Mouse (Mus musculus) embryonic stem cell, embryonic (primary cell): ENCODE data around the gene Meis1.

Source experiments
- CTCF ChIA-PET, 4 experiments: fragments of 300-600 bp in 2 of 4; fragments of 350-600 bp in 2 of 4; sonication (Branson Sonifier 250); formaldehyde crosslinking; loops; one replicate each; lab custom pipeline; 2022; ENCODE audit warnings: inconsistent platforms in 2 of 4; lab: Charles Lee
- POLR2A ChIA-PET, 4 experiments: fragments of 300-600 bp in 2 of 4; fragments of 350-600 bp in 2 of 4; sonication (Branson Sonifier 250); formaldehyde crosslinking; loops; one replicate each; lab custom pipeline; 2022; ENCODE audit warnings: antibody characterized with exemption in 4 of 4, inconsistent platforms in 1 of 4; lab: Charles Lee

The Meis1 gene

DNA sequence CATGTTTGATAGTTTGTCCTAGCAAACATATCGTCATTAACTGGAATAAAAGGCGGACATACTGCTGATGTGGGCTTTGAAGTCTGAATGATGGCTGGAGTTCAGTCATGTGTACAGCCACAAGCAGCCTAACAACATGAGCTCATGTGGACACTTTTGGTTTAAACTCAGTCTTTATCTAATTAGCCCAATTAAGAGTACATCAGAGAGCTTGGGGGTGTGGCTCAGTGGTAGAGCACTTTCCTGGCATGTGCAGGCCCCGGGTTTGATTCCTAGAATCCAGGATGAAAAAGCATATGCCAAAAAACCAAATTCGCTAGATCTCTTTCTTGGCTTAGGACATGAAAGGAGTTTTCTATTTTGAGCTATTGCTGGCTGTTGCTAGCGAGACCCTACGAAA is 83.9 kb downstream of the Meis1 start:
- POLR2A ChIA-PET, result interaction anchor here in 1 of 4 experiments (1.3 kb wide), 1 partner anchor 17 kb away, joined by 3 read pairs; no protein-coding TSS in a partner anchor
- CTCF ChIA-PET, result no interaction called here

DNA sequence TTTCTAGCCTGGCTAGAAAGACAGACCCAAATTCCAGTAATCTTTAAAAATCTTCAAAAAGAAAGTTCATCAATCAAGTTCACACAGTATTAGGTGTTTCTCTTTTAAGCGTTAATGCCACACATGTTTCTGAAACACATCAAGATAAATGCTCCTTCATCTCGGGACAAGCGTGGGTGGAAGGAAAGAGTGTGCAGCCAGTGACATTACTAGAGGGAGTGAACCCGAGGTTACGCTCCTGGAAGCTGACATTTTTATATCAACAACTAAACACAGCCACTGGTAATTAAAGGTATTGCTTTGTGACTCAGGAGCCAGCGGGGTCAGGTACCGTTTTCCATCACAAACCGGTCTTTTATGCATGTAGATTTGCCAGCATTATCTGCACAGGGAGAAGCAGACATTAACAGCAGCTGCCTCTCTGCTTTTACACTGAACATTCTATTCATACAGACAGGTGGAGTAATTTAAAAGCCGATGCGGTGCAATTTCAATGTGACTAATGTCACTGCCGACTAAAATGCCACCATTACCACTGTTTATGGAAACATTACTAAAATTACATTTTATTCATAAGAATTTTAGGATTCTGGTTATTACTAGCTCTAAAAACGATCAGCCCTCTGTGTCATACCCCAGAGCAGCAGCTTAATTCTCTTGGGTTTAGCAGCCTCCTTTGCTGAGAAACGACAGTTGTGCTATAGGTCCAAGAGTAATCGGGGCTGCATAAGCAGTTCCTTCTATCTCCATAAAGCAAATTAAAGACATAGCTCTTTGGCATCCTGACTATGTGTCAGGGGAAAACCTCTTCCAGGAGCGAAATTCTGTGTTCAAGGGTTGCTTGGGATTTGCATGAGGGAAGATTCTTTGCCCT is 87.5 kb downstream of the Meis1 start:
- CTCF ChIA-PET, result interaction anchor here in 2 of 4 experiments (0.6 kb wide), 2 partner anchors 84 to 97 kb away, joined by 3 to 6 read pairs; no protein-coding TSS in a partner anchor

DNA sequence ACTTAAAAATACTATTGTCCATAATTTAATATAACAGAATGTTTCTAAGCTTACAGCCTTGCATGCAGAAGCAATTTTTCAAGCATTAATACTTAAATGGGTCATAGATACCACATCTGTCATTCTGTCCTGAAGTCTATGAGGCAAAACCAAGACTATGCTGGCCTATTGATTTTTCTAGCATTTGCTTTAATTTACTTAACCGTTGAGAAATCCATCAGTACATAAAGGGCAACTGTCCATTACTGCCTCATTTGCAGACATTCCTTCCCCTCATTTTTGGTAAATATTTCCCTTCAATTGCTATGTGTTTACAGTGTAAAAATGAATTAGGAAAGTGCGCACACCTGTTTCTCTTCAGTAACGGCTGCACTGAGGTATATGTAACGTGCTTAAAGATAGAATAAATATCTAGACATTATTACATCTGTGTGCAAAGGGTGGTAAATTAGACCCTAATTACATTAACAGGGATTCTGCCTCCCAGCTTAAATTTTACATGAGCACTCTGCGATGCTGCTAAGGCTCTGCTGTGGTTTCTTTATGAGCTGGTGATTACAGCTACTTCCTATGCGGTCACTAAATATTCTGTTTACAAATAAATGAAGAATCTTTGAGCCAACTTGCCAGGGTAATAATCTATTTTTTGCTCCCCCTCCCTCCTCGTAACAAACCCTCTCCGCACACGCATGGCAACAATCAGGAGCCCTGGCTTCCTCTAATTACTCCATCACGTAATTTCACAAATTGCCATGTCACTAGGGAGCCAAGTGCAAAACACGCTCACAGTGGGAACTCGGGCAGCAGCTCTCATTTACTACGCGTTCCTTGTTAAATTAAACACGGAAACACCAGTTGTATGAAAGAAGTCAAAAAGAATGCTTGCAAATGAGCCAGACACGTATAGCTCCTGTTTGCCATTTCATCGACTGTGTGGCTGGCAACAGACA is 88.7 kb downstream of the Meis1 start:
- ChIA-PET CTCF (interaction anchor here in 1 of 4 experiments (0.5 kb wide), 1 partner anchor 9 kb away, joined by 4 read pairs; no protein-coding TSS in a partner anchor), POLR2A (no interaction called here)

More for the DNA sequence above, 87.5 kb downstream of the Meis1 start:
- POLR2A ChIA-PET, result interaction anchor here in 2 of 4 experiments (0.6 to 1.0 kb wide), 2 partner anchors 27 to 1208 kb away, joined by 3 read pairs; no protein-coding TSS in a partner anchor

DNA sequence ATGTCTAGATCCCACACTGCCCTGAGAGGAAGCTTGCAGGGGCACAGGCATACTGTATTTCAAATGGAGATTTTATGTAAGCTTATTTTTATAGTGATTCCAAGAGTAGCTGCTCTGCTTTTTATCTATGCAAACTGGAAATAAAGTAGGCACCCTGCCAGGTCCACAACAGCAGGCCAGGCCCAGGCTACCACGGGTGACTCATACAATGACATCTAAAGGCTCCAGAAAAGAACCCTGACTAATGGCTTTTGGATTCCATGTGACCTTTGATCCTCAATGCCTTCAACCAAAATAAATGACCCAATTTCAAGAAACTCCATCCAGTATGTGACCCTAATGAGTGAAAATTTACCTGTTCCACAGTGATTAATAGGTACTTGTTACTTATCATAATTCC is 91.4 kb downstream of the Meis1 start:
- POLR2A ChIA-PET, result interaction anchor here in 1 of 4 experiments (0.7 kb wide), 1 partner anchor 125 kb away, joined by 3 read pairs; no protein-coding TSS in a partner anchor
- CTCF ChIA-PET, result no interaction called here

DNA sequence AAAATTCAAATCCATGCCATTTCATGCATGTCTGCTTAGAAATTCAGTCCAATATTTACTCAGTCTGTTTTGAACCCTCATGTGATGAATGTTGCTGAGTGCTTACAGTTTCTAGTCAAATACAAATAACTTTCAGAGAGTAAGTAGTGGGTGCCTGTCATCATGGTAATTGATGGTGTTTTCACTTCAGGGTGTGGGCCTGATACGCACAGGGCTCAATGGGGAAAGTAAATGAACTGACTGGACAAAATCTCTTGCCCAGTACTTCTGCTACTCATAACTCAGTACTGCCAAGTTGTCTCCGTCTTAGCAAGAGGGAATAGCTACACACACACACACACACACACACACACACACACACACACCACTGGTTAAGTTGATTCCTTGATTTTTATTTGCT is 92.0 kb downstream of the Meis1 start:
- POLR2A ChIA-PET, result interaction anchor here in 1 of 4 experiments (0.7 kb wide), 1 partner anchor 125 kb away, joined by 3 read pairs; no protein-coding TSS in a partner anchor
- CTCF ChIA-PET, result interaction anchor here in 1 of 4 experiments (0.6 kb wide), 1 partner anchor 19 kb away, joined by 5 read pairs; no protein-coding TSS in a partner anchor

DNA sequence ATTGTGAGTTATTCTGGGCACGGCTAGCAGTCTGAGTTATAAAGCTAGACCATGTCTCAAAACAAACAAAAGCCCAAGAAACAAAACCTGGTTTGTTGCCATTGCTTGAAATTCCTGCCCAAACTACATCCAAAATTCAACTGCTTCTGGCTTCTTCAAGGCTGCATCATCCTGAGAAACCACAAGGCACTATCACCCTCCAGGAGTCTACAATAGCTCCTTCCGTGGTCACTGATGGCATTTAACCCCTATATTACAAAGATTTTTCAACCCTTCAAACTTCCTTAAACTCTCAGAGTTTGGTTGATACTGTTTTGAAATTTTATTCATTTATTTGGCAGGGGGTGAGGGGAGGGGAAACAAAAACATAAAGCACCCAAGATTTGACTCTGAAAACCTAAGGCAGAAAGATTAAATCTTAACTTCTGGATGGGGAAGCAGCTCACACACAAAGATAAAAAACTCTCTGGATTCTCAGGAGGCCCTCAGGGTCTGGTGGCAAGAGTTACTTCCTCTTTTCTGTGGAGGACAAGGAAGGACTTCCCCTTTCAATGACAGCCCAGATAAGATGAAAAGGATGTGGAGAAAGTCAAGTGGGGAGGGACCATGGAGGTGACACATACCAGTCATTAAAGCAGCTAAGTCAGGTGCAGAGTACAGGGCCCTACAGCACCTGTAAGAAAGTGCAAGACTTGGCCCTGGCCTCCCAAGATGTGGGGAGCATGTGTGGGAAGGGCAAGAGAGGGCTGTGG is 94.0 kb downstream of the Meis1 start:
- ChIA-PET POLR2A (interaction anchor here in 1 of 4 experiments (0.7 to 1.0 kb wide), 2 partner anchors 9 to 18 kb away, joined by 3 read pairs; no protein-coding TSS in a partner anchor), CTCF (no interaction called here)

DNA sequence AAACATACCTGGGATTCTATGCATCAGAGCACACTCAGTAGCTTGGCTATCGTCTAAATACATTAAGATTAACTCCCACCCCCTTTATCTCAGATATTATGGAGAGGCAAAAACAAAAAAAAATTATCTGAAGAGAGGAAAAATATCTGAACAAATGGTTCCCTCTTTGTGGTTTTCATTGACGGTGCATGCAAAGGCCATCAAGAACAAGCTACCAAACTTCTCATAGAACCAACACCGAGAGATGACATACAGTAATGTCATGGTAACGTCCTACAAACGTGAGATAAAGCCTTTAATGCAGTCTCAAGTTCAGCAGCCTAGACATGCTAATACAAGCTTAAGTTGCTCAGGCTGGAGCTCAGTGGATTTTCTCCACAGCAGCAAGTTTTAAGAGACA is 95.5 kb downstream of the Meis1 start:
- POLR2A ChIA-PET, result no interaction called here

DNA sequence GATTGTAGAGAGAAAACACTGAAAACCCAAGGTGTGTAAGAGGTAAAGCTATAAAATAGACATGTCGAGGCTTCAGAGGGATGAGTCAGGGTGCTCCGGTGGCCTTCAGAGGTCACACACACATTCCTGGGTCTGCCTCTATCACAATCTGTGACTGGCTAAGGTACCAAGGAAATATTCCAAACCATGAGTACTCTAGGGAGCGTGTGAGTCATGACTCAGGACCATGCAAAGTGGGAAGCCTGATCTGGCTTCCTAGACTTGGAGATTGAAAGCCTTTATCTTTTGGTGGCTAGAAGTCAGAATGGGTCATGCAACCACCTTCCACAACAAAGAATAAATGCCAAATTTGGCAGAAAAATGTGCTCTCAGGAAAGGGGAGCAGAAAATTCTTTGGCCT is 98.1 kb downstream of the Meis1 start:
- ChIA-PET CTCF (no interaction called here), POLR2A (no interaction called here)

More for the DNA sequence above, 95.5 kb downstream of the Meis1 start:
- CTCF ChIA-PET, result no interaction called here

DNA sequence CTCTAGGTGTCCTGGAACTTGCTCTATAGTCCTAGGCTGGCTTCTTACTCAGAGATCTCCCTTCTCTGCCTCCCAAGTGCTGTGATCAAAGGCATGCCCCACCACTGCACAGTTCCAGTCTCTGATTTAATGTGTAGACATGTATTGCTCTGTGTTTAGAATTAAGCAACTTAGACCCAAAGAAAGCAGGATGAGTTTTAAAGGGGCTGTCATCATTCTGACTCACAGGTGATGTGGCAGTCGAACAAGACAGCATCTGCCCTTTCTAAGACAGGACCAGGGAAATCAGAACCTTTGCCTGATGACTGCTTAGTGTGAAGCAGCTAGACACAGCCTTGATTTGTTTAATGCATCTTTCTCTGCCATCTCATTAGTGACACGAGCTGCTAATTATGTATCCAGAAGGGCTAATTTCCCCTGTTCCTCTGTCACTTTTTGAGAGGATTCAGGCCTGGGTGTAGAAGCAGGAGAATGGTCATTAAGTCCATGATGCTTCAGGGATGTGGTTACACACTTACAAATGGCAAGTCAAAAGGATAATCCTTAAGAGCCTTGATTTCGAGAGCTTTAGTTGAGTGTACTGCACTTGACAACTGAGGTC is 99.5 kb downstream of the Meis1 start:
- CTCF ChIA-PET, result no interaction called here
- POLR2A ChIA-PET, result no interaction called here

DNA sequence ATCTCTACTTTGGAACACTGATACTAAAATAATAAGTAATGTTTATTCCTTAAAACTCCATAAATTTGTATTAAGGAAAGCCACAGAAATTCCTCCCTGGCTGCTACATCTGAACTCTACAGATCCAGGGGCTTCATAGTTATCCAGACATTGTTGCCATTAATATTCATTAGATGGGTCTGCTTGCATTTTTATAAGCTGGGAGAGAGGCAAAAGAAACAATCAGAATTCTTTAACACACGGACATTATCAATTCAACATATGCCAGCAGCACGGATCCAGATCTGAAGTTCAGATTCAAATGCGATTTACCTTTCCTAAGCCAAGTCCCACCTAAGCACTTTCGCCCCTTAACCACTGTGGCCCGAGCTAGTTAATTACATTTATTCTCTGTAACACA is 100.9 kb downstream of the Meis1 start:
- CTCF ChIA-PET, result no interaction called here
- POLR2A ChIA-PET, result interaction anchor here in 1 of 4 experiments (0.9 kb wide), 1 partner anchor 17 kb away, joined by 3 read pairs; no protein-coding TSS in a partner anchor

DNA sequence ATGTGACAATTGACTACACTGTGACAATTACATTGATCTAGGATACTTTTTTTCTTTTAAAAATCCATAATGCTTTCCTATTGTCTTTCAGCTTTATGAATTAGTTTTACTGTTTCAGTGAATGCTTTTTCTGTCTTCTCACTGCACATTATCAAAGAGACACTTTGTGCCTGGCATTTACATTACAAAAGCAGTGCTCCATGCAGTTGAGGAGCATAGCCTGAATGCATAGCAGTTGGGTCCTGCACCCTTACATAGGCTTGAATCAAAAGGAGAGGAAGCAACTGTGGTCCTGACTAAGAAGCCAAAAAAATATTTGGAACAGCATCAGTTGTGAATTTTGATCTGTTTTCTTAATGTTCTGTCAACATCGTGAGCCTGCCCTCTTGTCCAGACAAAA is 105.5 kb downstream of the Meis1 start:
- ChIA-PET POLR2A (interaction anchor here in 1 of 4 experiments (0.6 to 0.9 kb wide), 2 partner anchors 9 to 106 kb away, joined by 3 read pairs; no protein-coding TSS in a partner anchor), CTCF (no interaction called here)

DNA sequence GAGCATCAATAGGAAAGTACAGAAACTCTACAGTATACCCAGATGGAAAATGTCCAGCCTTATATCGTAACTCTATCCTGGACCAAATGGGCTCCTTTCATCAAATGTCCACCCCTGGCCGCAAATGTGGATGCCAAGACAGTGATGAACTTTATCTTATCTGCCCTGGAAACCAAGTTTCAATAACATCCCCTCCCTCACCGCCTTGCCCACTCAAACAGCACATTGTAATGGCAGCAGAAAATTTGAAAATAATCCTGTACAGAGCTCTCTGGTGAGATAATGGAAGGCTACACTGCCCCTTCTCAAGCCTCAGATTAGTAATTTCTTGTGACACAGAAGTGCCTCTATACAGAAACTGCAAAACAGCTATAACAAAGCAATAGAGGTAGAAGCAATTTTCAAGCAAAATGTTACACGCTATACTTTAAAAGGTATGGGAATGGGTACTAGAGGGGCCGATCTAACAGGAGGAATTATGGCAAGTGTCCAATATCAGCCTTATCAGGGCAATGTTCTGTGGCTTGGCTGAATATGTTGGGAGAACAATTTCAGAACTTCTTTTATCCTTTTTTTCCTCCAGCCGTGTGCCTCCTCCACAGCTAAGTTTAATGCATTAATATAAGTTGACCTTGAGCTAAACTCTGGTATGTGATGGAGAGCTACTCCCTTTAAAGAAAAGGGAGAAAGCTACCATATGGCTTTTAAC is 106.3 kb downstream of the Meis1 start:
- ChIA-PET CTCF (no interaction called here), POLR2A (interaction anchor here in 1 of 4 experiments (0.6 to 0.9 kb wide), 2 partner anchors 10 to 107 kb away, joined by 3 read pairs; no protein-coding TSS in a partner anchor)

DNA sequence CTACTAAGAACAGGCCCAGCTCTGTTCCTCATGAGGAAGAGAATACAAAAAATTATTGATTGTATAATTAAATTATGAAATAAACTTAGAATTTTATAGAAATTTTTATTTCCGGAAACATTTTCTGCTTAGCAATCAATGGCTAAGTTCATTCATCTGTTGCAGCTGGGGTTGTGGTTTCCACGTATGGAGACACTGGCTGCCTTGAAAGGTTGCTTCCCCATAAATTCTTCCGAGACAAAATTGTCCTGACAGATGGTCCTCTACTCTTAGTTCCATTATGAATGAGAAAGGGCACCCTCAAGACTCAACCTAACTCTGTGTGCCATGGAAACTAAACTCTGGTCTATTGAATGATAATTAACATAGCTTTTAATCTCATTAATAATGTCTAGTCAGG is 111.9 kb downstream of the Meis1 start:
- ChIA-PET CTCF (interaction anchor here in 1 of 4 experiments (0.6 kb wide), 1 partner anchor 20 kb away, joined by 5 read pairs; no protein-coding TSS in a partner anchor), POLR2A (no interaction called here)

DNA sequence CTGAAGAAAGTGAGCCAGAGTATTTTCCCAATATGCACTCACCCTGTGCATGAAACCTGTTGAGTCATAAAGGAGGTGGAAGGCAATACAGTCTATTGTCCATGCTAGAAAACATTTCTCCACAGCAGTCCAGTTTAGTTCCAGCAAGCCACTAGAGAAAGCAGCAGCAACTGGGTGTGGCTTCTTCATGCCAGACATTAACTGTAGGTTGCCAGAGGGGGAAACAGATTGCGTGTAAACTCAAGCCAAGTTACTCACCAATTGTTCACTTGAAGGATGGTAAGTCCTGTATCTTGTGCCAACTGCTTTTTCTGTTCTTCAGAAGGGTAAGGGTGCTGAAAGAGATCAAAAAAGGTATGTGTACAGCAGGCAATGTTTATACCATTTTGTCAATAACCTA is 113.4 kb downstream of the Meis1 start:
- CTCF ChIA-PET, result interaction anchor here in 1 of 4 experiments (0.7 kb wide), 1 partner anchor 1155 kb away, joined by 6 read pairs; no protein-coding TSS in a partner anchor
- POLR2A ChIA-PET, result no interaction called here

DNA sequence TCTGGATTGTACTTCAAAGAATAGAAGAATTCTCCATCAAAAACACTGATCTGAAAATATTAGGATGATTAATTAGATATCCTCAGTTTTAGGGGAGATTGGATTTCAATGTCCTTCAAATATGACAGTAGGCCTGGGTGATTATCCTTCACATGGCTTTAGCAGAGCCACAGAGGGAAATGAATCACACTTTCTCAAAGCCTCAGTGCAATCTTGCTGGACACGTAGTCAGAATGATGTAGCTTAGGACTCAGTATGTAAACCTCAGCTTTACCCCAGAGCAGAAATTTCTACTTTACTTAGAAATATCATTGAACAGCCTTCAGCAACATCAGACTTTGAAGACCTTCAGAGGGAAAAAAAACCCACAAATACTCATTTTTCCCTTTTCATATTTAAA is 113.9 kb downstream of the Meis1 start:
- POLR2A ChIA-PET, result no interaction called here
- CTCF ChIA-PET, result no interaction called here

DNA sequence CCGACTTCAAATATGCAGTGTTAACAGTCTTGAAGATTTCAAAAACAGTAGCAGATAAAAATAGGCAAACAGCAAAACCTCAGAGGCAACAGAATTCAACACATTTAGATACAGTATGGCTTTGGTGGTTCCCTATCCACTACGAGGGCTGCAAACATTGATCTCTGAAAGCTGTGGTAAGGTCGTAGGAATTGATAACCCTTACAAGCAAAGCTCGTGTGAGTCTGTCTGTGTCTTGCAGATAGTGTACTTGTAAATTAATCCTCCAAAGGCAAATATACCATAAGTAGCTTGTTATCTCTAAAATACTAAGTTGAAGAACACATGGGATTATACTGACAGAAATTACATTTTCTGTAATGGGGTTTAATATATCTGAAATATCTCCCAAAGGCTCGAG is 114.5 kb downstream of the Meis1 start:
- POLR2A ChIA-PET, result no interaction called here
- CTCF ChIA-PET, result interaction anchor here in 1 of 4 experiments (0.6 kb wide), 1 partner anchor 22 kb away, joined by 3 read pairs; no protein-coding TSS in a partner anchor

DNA sequence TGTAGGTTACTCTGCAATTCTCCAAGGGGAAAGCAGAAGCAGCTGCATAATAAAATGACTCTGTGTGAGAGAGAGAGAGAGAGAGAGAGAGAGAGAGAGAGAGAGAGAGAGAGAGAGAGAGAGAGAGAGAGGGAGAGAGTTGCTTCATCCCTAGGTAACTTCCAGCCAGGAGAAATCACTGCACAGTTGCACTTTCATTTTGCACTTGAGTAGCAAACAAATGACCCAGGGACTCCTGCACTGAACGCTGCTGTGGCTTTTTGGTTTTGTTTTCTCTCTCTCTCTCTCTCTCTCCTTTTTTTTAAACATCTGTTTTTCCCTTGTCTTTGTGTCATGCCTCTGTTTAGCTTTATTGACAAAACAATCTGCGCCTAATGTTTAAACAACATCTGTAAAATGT is 118.3 kb downstream of the Meis1 start:
- ChIA-PET POLR2A (interaction anchor here in 1 of 4 experiments (1.3 kb wide), 1 partner anchor 16 kb away, joined by 3 read pairs; no protein-coding TSS in a partner anchor), CTCF (interaction anchor here in 1 of 4 experiments (0.6 kb wide), 1 partner anchor 16 kb away, joined by 3 read pairs; no protein-coding TSS in a partner anchor)
